Mouse (Mus musculus): ENCODE results near the gene Galnt6.

Gene Galnt6

DNA sequence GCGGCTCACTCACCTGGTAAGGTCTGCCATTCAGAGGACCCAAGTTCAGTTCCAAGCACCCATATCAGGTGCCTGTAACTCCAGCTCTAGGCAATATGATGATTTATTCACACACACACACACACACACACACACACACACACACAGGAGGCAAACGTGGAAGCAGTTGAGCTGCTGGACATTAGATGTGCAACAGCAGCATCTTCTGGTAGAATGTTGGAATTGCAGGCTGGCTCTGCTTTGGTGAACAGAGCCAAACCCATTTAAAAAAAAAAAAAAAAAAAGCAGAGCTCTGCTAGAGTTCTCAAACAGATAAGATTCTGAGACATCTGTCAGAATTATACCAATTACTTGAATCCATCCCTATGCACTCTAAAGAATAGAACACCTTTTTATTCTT, 46.1 kb downstream of the Galnt6 start:
- peak; percentile 74 to 77 for DNase-seq (ENCODE audit: low spot score in 2 of 2)

DNA sequence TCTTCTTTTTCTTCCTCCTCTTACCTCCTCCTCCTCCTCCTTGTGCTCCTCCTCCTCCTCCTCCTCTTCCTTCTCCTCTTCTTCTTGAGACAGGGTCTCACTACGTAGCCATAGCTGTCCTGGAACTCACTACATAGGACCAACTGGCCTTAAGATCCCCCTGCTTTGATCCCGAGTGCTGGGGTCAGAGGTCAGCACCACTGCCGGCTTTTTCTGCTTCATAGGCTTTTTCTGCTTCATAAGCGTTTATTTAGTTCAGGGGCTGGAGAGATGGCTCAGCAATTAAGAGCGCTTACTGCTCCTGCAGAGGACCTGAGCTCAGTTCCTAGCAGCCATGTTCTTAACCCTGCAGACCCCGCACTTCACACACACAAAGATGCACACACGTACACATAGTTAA, 47.4 kb downstream of the Galnt6 start:
- no peak for DNase-seq (ENCODE audit: low spot score in 2 of 2)

DNA sequence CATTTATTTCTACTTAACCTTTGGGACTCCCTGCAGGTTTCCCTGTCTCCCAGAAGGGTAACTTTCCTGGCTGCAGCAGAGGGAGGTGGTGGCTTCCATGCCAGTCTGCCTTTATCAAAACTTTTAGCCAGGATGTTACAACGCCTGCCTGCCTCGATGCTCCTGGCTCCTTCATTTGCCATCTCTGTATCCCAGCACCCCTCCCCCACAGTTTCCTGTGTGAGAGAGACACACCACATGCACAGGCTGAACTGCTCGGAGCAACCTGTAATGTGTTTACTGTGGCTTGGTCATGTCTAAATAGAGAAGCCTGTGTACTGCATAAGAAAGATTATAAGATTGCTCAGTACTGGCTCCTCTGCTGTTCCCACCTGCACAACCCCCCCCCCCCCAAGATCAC, 48.8 kb downstream of the Galnt6 start:
- DNase-seq (ENCODE audit: low spot score in 2 of 2): no peak

DNA sequence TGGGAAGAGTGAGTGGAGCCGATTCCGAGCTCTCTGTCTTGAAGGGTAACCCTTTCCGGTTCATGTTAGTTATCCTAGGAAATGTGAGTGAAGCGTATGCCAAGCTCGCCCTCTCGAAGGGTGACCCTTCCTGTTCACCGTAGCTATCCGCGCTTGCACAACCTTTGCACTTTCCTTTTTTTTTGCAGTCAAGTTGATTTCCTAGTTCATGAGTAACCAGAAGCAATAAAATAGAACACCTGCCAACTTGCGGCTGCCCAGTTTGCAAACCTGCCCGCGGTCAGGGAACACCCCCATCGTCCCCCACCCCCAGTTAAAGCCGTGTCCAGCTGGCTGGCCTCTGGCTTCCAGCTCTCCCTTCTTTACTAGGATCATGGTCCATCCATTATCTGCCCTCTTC, 50.2 kb downstream of the Galnt6 start:
- DNase-seq (ENCODE audit: low spot score in 2 of 2): no peak

DNA sequence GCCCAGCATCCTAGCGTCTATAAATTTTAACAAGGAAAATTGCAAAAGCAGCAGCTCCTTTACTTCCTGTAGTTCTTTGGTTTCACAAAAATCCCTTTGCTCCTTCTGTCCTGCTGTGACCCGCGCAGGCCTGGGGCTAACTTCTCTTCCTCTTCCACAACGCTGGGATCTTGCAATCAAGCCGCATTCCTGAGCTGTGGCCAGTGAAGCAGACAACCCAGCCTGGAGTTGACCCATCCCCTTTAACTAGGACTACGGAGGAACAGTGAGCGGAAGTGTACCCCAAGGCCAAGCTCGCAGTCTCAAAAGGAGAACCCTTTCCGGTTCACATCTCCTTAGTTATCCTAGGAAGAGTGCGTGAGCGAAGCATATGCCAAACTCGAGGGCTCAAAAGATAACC, 50.6 kb downstream of the Galnt6 start:
- DNase-seq (ENCODE audit: low spot score in 2 of 2): no peak

DNA sequence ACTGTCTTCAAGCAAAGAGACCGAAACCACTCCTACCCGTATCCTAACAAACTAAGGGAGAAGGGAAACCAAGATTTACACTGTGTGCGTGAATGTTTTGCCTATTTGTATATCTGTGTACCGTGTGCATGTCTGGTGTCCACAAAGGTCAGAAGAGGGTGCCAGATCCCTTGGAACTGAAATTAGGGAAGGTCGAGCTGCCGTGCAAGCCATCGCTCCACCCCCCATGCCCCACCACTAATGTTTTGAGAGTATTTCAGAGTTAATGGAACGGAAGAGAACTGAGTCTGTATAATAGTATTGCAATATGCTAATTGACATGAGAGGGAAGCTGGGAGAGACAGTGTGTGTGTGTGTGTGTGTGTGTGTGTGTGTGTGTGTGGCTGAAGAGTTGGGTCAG, 51.5 kb downstream of the Galnt6 start:
- DNase-seq (ENCODE audit: low spot score in 2 of 2): no peak

DNA sequence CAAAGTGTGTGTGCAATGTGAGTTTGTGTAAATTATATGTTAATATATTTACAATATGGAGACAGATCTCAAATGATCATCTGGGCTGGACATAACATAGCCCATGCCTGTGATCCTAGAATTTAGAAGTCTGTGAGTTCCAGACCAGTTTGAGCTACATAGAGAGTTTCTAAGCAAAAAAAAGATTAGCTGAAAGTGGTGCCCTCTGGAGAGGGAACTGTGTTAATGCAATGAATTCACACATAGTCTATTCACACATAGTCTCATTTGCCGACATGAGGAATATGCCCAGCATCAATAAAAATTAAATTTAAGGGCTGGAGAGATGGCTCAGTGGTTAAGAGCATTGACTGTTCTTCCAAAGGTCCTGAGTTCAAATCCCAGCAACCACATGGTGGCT, 52.7 kb downstream of the Galnt6 start:
- DNase-seq (ENCODE audit: low spot score in 2 of 2): no peak

DNA sequence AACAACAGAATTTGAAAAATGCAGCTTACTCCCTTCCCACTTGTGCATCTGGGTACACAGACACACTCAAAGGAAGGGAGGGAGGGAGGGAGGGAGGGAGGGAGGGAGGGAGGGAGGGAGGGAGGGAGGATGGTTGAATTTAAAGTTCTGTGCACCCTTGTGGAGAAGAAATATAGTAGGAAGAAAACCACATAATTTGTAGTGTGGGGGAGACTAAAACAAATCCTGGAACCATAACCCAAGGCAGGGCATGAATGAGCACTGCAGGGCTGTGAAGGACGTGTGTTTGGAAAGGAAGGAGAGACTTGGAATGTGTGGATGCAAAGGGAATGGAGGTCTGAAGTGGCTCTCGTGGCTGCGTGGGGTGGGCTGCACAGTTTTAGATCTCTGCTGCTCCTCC, 53.7 kb downstream of the Galnt6 start:
- no peak for DNase-seq (ENCODE audit: low spot score in 2 of 2)

DNA sequence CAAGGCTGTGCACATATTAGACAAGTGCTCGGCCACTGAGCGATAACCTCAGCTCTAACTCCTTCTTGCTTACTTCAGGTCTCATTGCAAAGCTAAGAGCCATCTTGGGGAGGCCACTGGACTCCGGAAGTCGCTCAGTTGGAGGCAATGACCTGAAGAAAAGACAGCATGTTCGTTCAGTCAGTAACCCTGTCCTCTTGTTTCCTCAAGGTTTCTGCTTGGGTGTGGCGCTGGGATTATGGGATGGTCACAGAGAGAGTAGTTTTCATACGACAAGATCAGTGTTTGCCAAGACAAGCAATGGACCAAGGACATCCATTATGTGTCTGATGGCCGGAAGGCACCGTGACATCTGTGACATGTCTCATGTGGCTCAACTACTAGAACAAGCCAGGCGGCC, 54.6 kb downstream of the Galnt6 start:
- DNase-seq (ENCODE audit: low spot score in 2 of 2): no peak

DNA sequence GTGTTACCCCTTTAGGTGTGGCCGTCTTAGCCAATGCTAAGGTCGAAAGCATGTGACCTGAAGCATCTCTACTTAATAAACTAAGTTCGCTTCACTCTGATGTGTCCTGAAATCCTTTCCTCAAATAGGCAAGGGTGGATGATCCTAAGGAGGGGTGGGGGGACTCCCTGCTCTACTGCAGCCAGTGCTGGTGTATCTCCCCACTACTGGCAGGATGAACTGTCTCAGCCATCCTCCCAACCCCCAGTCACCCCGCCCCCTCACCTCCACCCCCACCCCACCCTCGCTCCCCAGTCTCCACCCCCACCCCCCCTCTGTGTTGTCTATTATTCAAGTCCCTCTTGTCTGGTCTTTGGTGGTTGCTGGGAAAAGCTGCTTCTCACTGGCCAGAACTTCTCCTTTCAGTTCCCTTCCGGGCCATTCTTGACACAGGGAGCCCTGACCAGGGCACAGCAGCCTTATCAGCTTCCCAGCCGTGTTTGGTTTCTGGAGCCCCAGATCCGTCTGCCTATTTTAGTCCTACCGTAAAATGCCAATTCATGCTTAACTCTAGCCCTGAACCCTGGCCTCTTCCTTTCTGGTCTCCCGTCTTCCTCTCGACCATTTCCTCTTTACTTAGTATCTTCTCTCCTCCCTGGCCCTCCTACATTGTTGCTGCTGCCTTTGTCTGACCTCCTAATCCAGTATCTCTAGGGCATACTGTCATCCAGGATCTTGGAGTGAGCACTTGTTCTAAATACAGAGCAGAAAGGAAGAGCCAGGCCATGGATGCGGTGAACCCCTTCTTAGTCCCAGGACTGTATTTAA, 55.4 kb downstream of the Galnt6 start:
- DNase-seq (ENCODE audit: low spot score in 2 of 2): no peak

DNA sequence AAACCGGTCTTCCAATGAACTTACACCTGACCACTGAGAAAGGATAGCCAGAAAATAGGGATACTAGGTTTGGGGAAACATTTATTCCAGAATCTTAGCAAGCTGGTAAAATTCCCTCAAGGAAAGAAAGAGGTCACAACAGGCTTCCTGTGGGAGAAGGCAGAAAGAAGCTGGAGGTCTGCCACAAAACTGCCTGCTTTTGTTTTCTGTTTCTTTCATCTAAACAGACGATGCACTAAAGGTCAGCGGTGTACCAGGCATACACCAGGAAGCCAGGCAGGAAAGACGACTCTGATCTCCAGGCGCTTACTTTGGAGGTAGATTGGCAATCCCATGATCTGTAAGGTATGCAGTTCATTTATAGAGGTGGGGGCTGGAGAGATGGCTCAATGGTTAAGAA, 58.3 kb downstream of the Galnt6 start:
- no peak for DNase-seq (ENCODE audit: low spot score in 2 of 2)

DNA sequence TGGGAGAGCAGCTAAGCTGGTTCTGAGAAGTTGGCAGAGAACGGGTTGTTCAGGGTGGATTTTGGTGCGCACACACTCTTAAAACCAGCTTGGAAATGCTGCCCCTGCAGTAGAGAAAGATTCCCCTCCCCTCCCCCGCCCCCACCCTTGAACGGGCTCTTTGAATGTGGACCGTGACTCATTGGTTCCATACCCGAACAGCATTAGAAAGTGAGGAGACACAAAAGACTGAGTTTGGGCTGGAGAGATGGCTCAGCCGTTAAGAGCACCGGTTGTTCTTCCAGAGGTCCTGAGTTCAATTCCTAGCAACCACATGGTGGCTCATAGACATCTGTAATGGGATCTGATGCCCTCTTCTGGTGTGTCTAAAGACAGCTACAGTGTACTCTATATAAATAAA, 59.2 kb downstream of the Galnt6 start:
- DNase-seq (ENCODE audit: low spot score in 2 of 2): no peak

DNA sequence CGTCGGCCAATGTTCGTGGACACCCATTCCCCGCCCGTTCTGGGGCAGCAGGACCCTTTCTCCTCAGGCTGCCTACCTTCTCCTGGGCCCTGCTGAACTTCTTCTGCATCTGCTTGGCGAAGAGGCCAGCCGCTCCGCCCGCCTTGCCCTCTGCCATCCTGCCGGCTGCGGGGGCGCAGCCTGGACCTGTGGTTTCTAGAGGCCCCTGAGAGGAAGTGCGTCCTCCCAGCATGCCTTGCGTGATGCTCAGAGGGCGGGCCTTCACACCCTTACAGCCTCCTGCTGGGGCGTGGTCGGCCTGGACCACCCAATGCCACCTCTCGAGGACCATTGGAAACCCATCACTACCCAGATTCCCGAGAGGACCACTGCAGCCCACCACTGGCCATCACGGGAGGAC, 59.8 kb downstream of the Galnt6 start, which contains the start of gene Bin2:
TSS of gene Bin2 (minus strand) at position 217 of the 400 bp plus-strand sequence.
- no peak for DNase-seq (ENCODE audit: low spot score in 2 of 2)

DNA sequence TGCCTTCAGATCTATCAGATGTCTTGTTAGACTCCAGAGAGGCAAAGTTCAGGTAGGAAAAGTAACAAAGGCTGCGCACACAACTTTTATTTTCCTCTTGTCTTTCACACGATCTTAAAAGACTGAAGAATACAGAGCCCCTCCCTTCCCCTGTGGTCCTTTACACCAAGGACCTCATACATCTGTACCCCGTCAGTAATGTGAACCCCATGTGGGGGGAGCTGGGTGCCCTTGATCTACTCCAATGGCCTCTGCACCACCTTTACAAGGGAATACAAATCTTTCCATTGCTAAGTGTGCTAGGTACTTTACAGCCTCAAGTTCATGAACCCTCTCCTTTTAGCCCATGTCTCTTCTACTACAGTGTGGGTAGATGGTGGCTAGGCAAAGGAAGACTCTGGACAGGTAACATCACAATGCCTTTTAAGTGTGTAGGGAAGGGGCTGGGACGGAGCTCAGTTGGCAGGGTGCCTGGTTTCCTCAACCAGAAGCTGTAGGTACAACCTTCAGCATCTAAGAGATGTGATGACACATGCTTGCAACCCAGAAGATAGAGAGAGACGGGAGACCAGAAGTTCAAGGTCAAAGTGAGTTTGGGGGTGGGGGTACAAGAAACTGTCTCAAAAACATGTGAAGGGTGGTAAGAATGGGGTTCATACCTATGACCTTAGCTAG, 61.2 kb downstream of the Galnt6 start:
- no peak for DNase-seq (ENCODE audit: low spot score in 2 of 2)

DNA sequence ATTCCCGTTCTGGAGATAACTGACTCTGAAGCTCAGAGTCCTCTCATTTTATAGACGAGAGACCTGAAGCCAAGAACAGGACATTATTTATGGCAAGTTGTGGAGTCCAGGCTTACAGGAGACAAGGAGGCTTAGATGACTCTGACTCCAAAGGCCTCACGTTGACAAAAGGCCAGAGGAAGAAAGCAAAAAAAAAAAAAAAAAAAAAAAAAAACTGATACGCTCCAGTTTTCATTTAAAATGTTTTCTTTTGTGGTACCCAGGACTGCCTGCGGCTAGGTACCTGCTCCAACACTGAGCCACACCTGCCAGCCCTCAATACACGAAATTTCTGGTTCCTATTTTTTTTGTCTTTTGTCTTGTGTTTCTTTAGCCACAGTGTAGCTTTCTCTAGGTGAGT, 61.8 kb downstream of the Galnt6 start:
- no peak for DNase-seq (ENCODE audit: low spot score in 2 of 2)

DNA sequence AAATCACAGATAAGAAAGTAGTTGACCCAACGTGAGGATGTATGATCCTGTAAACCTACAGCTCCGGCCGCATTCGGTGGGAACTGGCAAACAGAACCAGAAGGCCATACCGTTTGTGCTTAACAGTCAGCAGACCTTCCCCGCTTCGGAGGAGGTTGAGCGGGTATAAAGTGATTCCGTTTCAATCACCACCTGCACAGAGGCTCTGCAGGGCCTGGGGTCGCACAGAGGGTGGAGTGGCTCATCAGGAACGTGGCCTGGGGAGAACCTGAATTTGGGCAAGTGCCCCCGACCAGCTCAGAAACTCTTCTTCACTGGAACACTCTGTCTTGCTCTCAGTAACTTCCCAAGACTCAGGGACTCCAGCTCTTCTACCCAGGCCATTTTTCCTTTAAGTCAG, 62.3 kb downstream of the Galnt6 start:
- no peak for DNase-seq (ENCODE audit: low spot score in 2 of 2)

DNA sequence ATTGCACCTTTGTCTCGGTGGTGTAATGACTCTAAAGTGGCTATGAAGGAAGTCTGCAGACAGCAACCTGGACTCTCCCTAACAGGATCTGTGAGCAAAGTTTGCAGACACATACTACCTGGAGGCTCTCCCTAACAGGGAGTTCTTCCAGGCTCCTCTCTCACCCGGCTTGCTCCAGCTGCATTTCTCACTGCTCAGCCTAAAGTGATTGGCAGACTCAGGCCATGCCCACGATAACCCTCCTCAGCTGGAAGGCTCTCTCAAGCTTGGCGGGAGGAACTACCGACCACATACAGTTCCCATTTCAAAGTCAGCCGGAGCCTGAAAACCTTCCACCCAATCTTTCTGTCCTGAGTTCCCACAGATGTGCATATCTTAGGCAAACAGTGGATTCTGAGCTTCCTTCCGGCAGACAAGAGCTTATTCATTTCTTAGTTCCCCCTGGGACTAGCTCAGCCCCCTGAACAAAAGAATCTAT, 62.9 kb downstream of the Galnt6 start:
- DNase-seq (ENCODE audit: low spot score in 2 of 2): no peak

DNA sequence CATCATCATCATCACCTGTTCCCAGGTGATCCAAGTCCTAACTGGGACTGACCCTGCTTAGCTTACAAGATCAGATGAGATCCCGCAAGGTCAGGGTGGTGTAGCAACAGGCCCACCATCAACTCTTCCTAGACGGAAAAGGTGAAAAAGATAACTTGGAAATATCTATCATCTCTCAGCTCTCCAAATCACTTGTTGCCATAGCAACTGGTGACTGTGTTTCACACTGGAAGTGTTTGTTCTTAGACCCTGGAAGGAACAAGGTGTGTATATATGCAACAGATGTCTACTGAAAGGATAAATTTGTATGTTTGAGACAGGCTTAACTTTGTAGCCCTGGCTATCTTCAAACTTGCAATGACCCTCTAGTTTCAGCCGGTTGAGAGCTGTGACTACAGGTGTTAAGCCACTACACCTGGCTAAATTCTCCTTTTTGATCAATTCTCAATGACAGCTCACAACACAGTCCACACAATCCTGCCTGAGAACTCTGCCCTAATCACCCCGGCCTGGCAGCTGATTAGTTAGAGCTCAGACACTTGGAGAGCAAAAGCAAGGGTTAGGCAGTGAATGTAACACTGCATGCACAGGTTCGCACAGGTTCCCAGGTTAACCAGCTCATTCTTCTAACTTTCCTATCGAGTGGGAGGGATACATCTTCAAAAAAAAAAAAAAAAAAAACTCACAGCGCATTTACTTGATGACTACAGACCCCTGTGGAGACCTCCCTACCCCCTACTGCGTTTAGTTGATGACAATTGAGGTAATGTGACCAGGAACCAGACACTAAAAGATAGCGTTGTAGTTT, 63.6 kb downstream of the Galnt6 start:
- DNase-seq (ENCODE audit: low spot score in 2 of 2): no peak

DNA sequence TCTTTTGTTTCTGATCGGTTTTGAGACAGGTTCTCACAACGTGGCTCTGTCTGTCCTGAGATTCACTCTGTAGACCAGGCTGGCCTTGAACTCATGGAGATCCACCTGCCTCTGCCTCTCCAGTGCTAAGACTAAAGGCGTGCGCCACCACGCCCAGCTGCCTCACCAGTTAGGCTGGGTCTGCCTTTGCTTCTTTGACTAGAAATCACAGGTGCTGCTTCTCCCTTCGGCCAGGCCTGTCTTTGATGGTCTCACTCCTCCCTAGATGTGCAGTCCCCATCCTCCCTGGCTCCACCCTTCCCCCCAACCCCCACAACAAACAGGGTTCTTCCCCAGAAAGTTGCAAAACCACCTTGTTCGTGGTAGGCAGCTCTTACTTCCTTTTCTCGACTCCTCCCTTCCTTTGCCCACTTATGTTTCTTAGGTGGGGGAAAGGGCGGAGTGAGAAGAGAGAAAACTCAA, 64.3 kb downstream of the Galnt6 start:
- no peak for DNase-seq (ENCODE audit: low spot score in 2 of 2)

DNA sequence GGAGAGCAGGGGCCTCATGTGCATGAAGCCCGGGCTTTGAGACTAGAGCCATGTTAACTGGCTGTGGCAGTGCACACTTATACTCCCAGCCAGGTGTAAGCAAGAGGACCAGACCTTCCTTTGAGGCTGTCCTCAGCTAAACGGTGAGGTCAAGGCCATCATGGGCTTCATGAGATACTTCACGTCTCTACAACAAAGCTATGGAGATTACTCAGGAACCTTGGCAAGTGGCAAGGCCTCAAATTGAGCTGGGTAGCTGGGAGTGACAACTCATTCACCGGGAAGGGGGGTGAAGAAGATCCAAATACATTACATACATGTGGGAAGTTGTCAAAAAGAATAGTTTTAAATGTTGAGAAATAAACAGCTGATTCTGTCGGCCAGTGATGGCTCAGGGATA, 68.4 kb downstream of the Galnt6 start:
- DNase-seq (ENCODE audit: low spot score in 2 of 2): no peak

DNA sequence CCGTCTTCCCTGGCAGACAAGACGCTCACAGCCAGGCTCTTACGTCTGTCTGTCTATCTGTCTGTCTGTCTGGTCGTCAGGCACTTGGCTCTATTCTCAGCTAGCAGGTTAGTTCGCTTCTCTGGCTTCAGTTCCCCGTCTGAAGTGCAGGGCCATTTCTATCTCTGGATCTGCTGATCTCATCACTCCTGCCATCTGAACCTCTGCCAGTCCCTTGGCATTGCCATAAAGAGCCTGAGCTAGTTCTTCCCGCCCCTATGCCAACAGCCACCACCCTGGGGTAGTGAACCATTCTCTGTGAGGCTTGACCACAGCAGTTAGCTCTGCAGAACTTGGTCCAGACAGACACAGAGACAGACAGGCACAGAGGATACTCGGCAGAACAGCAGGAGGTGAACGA, 68.9 kb downstream of the Galnt6 start:
- DNase-seq (ENCODE audit: low spot score in 2 of 2): no peak

DNA sequence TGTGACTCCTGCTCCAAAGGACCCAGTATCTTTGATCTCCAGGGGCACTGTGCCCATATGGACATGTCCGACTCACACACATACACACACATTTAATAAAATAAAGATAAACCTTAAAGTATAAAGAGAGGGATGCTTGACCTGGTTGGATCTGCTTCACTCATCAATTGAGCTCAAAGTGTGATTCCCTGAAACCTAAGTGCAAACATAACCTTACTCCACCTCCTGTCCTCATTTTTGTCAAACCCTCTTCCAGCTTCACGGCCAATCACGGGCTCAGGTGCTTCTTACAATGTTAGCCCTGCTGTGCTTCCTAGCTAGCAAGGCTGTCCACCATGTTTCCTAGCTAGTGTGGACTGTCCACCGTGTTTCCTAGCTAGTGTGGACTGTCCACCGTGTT, 74.0 kb downstream of the Galnt6 start:
- DNase-seq (ENCODE audit: low spot score in 2 of 2): no peak

Data from urinary bladder, postnatal 36 days (tissue).